Mouse (Mus musculus) erythroblast, embryonic 14.5 days (primary cell): ENCODE results near the gene Nell1.

ENCODE experiments used
- GATA1 ChIP-seq: IDR thresholded peaks from 2 replicates; pipeline ENCODE4 v1.6.1; 2012; ENCODE audit warnings: low read length, inconsistent platforms, mixed read lengths
- TAL1 ChIP-seq: IDR thresholded peaks from 3 replicates; pipeline ENCODE4 v1.6.1; 2012; ENCODE audit warnings: low read length, inconsistent platforms, mixed read lengths

DNA sequence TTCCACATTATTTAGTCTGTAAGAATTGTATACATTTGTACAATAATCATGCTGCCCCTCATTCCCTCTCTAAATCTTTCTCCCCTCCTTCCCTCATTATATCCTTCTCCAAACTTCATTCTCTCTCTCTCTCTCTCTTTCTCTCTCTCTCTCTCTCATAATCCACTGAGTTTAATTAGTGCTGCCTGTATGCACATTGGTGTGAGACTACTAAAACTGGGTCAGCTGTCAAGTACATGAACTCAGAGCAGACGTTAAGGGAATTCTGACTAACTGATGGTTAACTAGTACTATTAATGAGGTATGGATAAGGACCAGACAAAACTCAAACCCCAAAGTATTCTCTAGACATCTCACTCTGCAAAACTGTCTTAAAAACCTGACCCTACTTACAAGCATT, 702.8 kb downstream of the Nell1 start:
- no peak for TF ChIP-seq GATA1
- TF ChIP-seq TAL1 = no peak
